Mouse (Mus musculus): ENCODE measurements at regions not wholly inside any gene's neighbourhood (a gene's known extent, or its start where the extent isn't known, plus 50 kb on each side); places are given as distances from the start of the nearest gene placed in this dataset.

GRCm38 (mm10) chr1:148392673-148393072 lies 1568.4 kb downstream of the Pla2g4a start:
- ChIA-PET CTCF (no interaction called here), POLR2A (interaction anchor here in 2 of 4 experiments (0.7 kb wide), 2 partner anchors 38 to 382 kb away, joined by 3 read pairs; no protein-coding TSS in a partner anchor)
